Mouse (Mus musculus): ENCODE measurements around the gene Slamf6.

The Slamf6 gene

DNA sequence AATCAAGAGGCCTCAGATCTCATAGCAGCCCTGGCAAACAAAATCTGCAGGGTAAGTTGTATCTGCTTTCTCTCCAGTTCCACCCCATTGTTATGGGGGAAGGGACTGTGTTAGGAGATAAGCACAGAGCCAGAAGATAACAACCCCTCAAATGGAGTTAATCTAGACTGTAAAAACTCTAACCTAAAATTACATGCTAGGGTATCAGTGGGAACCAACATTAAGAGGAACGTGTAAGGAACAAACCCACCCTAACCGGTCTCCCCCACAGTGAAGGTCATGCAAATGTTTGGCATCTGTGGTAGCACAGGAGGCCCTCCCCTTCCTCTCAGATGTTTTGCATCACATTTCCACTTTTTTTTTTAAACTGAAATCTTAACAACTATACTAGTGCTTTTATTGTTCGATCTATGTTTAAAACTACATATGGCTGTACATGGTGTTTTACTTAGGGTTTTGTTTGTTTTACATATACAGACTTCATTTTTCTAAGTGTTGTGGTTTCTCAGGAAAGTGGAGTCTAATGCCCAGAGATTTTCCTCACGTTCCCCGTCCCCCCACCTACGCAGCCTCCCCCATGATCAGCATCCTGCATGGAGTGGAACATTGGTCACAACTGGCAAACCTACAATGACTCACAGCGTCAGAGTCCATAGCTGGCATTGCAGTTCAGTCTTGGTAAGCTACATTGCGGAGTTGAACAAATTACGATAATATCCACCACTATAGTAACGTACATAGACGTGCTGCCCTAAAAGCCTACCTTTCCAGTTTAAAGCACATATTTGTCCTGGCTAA is 77.8 kb downstream of the Slamf6 start:
- no peak for DNase-seq (ENCODE audit: low spot score)

DNA sequence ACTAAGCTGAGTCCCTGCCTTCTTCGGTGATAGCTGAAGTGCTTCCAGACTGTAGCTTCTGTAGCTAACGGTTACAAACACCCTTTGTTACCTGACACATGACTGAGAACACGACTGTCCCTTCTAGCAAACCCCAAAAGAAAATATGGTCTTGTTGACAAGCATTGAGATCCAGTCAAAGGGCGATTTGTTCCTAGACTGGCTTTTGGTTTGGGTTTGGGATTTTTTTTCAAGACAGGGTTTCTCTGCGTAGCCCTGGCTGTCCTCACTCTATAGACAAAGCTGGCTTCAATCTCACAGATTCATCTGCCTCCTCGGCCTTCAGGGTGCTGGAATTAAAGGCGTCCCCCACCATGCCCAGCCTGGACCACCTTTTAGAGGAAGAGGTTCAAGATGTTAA is 79.4 kb downstream of the Slamf6 start:
- no peak for DNase-seq (ENCODE audit: low spot score)

DNA sequence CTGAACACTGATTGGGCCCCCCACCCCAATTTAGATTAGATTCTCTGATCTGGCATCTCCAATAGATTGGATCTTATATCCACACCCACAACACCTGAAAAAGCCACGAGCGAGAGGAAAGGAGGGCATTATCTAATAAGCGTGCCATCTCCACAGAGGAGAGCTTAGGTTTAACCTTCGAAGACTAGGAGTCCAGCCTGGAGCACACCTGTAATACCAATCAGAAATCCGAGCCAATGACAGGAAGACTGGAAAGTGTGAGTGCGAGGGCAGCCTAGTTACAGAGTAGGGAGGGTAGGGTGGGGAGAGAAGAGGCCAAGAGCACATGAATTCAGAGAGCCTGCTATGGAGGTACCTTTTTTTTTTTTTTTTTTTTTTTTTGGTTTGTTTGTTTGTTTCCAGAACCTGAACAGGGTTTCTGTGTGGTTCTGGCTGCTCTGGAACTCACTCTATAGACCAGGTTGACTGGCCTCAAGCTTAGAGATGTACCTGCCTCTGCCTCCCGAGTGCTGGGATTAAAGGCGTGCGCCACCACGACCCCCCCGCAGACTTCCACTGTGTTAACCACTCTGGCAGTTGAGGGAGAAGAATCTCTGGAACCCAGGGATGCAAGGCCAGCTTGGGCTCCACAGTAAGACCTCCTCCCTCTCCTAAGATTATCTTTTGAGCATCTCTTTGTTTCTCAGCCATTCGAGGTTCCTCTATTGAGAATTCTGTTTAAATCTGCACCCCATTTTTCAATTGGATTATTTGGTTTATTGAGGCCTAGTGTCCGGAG is 81.7 kb downstream of the Slamf6 start:
- no peak for DNase-seq (ENCODE audit: low spot score)

DNA sequence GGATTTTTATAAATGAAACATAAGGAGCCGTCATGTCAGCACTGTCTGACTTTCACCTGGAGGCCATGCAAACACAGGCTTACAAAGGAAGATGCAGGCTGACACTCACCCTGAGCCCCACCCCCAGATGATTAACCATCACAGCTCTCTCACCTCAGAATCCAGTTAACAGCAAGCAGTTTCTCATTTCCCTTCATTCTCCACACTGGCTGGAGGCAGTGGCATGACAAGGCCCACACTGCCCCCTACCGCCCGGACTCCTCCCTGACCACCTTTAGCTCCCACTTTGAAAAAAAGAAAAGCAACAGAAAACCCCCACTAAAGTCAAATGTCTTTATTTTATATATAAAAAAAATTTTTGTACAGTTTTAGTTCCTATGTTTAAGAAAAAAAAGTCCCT is 83.3 kb downstream of the Slamf6 start:
- DNase-seq (ENCODE audit: low spot score), result peak; percentile 82

DNA sequence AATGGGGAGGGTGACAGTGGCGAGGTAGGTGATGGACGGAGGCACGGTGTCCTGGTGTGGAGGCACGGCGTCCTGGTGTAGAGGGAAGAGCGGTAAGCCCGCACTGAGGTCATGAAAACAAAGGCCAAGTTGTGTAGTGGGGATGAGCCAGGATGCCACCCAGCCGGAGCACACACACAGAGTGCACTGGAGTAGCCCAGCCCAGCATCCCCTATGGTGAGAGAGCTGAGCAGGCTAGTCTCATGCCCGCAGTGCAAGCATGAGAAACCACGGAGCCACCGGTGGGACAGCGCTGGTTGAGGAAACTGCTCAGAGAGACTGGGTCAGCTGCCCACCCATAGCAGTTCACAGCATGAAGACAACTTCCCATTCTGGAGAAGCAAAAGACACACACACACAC is 84.3 kb downstream of the Slamf6 start:
- no peak for DNase-seq (ENCODE audit: low spot score)
